Mouse (Mus musculus) frontal cortex, postnatal 25 days (tissue): Measurements from ENCODE around the gene Pkhd1.

ENCODE experiments used
- DNase-seq, 2 experiments: peaks; one replicate each; pipeline ENCODE4 v3.0.0; 2022; ENCODE audit warnings: low spot score in 2 of 2

Gene Pkhd1

GRCm38 (mm10) chr1:20617849-20618530 lies at the start of gene Pkhd1:
Pkhd1 (minus strand) TSS chr1:20618064.
- no peak for DNase-seq

GRCm38 (mm10) chr1:20667567-20667966 lies 49.7 kb upstream of the Pkhd1 start:
- DNase-seq, result no peak

- DNase-seq, result no peak
These were observed 48.4 kb upstream of the Pkhd1 start for GRCm38 (mm10) chr1:20666233-20666632.

DNA sequence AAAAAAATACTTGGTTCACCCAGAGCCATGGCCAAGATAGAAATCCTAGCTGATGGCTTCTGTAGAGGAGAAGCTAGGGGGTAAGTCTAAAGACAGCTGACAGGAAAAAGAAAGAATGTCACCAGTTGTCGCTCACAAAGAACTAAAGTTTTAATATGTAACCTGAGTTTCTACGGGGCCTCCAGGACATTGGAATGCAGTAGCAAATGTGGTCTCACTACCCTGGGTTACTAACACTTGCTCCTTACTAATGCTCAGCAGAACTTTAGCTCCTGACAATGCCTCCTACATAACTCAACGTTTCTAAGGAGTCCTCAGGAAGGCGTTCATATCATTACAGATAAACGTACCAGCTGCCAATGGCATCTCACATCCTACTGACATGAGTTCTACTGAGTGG lies 37.2 kb upstream of the Pkhd1 start:
- no peak for DNase-seq

GRCm38 (mm10) chr1:20653513-20654506 lies 35.9 kb upstream of the Pkhd1 start:
- no peak for DNase-seq

DNA sequence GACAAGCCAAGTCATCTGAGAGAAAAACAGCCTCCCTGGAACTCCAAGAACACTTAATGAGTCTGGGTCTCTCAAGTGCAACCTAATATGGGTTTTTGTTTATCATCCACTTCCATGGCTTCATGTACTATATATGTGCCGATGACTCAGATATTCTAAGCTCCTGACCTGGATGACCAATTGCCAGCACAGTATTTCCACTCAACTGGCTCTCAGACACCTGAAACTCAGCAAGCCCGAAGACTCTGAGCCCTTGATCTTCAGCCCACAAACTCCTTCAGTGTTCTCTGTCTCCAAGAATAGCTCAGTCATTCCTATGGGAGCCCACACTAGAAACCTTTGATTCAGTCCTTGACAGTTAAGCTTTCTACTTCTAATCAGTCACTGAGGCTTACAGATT lies 17.0 kb upstream of the Pkhd1 start:
- DNase-seq, result no peak

GRCm38 (mm10) chr1:20633276-20633869 lies 15.5 kb upstream of the Pkhd1 start:
- no peak for DNase-seq

GRCm38 (mm10) chr1:20624564-20624963 lies 6.7 kb upstream of the Pkhd1 start:
- DNase-seq, result no peak

GRCm38 (mm10) chr1:20623375-20623774 lies 5.5 kb upstream of the Pkhd1 start:
- no peak for DNase-seq

GRCm38 (mm10) chr1:20620611-20621010 lies 2.7 kb upstream of the Pkhd1 start:
- no peak for DNase-seq

- no peak for DNase-seq
These were observed 1.5 kb upstream of the Pkhd1 start for GRCm38 (mm10) chr1:20619363-20619762.

GRCm38 (mm10) chr1:20612643-20613042 lies 5.2 kb downstream of the Pkhd1 start:
- DNase-seq, result peak; percentile 36 to 39

- no peak for DNase-seq
These were observed 12.4 kb downstream of the Pkhd1 start for GRCm38 (mm10) chr1:20605489-20605888.

GRCm38 (mm10) chr1:20590488-20590887 lies 27.4 kb downstream of the Pkhd1 start:
- no peak for DNase-seq

DNA sequence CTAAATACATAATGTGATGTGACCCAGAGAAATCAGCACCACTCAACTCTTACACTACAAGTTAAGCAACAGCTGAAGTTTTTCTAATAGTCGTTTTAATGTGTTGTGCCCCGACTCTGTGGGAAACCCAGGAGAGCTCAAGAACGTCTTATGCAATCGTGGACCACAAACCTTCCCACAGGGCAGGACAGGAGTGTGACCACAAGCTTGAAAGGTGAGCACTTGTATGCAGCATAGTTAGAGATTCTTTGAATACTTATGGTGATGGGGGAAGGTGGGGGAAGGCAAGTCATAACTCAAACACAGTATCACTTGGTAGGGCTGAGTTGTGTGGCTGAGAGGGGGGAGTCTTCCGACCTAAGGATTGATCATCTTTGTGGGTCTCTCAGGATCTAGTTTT lies 46.4 kb downstream of the Pkhd1 start:
- no peak for DNase-seq

DNA sequence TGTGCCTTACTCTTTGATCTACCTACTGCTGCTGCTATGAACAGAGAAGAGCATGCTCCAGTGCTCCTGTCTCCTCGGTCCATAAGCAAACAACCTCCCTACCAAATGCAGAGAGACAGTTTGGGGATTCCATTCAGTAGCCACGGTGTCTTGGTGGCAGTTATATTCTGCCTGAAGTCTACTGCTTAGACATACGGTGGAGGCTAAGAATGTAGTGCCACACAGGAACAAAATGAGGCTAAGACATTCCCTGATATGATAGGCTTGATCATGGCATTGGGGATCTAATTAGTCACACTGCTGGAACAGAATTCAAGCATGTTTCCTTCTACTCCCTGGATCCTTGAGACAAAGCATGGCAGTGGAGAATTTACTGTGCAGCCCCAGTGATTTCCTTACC lies 48.4 kb downstream of the Pkhd1 start:
- DNase-seq, result no peak

- no peak for DNase-seq
These were observed 59.4 kb downstream of the Pkhd1 start for GRCm38 (mm10) chr1:20558443-20558842.

DNA sequence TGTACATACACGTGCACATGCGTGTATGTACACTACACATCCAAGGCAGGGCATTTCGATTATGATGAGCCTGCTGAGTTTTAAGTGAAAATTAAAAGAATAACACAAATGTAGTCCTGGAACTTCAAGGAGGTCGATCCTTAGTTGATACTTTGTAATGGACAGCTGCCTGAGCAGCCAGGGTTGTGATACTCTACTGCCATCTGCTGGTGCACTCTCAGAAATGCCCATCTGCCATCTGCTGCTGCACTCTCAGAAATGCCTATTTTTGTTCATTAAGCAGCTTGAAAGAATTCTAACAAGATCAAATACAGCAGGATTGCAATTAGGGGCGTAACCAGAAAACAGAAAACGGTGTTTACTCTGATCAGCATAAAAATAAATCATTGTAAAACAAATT lies 63.5 kb downstream of the Pkhd1 start:
- peak; percentile 9 to 28 for DNase-seq

DNA sequence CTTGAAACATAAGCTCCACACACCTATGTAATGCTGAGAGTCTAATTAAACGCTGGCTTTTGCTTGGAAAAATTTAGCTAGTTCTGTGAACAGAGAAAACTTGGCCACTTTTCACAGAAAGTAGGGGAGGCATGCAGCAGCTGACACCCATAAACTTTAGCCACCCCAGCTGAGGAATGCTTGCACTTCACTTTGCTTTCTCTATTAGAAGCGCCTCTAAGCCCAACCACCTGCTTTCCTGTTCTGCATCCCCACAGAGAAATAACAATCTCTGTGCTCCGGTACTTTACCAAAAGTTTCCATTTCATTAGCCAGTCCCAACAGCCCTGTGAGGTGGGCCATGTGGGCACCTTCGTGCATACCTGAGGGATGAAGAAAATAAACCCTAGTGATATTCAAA lies 66.5 kb downstream of the Pkhd1 start:
- DNase-seq, result no peak

- no peak for DNase-seq
These were observed 73.3 kb downstream of the Pkhd1 start for GRCm38 (mm10) chr1:20544526-20544925.

GRCm38 (mm10) chr1:20513364-20514084 lies 104.3 kb downstream of the Pkhd1 start:
- peak; percentile 57 to 62 for DNase-seq

GRCm38 (mm10) chr1:20498965-20499364 lies 118.9 kb downstream of the Pkhd1 start:
- DNase-seq, result no peak
